Mouse (Mus musculus) liver, embryonic 13.5 days (tissue): ENCODE data around the gene Mrpl42. TPM values are rescaled to one million over a fixed set of nuclear protein-coding genes. Genes with fewer than 3 reads are reported as not detected.

Experiments
- ATAC-seq: fragments of 200-750 bp; cut with Nextera tagmentation; 2 replicates; pipeline ENCODE4 v1.8.0; 2017; ENCODE audit warnings: low read depth, mild to moderate bottlenecking, moderate number of reproducible peaks, moderate library complexity
- DNase-seq: peaks from one replicate; pipeline ENCODE4 v3.0.0; 2022
- H3K27ac ChIP-seq: fragments of 300-500 bp; sonication (generic); 2 replicates; pipeline ENCODE4 v1.5.1; 2015; ENCODE audit warnings: moderate library complexity, mild to moderate bottlenecking, inconsistent platforms
- H3K27me3 ChIP-seq: fragments of 300-500 bp; sonication (generic); 2 replicates; pipeline ENCODE4 v1.6.1; 2015; ENCODE audit warnings: mild to moderate bottlenecking, inconsistent platforms
- H3K36me3 ChIP-seq: fragments of 300-500 bp; sonication (generic); 2 replicates; pipeline ENCODE4 v1.6.1; 2015; ENCODE audit warnings: mild to moderate bottlenecking, inconsistent platforms
- H3K4me1 ChIP-seq: fragments of 300-500 bp; sonication (generic); replicated peaks from 2 replicates; pipeline ENCODE4 v1.6.1; 2015; ENCODE audit warnings: inconsistent platforms
- H3K4me2 ChIP-seq: fragments of 300-500 bp; sonication (generic); 2 replicates; pipeline ENCODE4 v1.6.1; 2015; ENCODE audit warnings: inconsistent platforms, mild to moderate bottlenecking, moderate library complexity
- H3K4me3 ChIP-seq: fragments of 300-500 bp; sonication (generic); replicated peaks from 2 replicates; pipeline ENCODE4 v1.5.1; 2015; ENCODE audit warnings: mild to moderate bottlenecking, inconsistent platforms
- H3K9ac ChIP-seq: fragments of 300-500 bp; sonication (generic); 2 replicates; pipeline ENCODE4 v1.6.1; 2015; ENCODE audit warnings: mild to moderate bottlenecking, inconsistent platforms
- H3K9me3 ChIP-seq: fragments of 300-500 bp; sonication (generic); replicated peaks from 2 replicates; pipeline ENCODE4 v1.6.1; 2016; ENCODE audit warnings: inconsistent platforms
- WGBS: fragments of 180-500 bp; shearing (Covaris S2); methylation state at CpG from one replicate; pipeline ENCODE4 v1.1.7; 2015; ENCODE audit not compliant: insufficient replicate concordance; 5-methylcytosine and 5-hydroxymethylcytosine counted together
- polyA plus RNA-seq: library from polyadenylated mRNA; unstranded; fragments of >200 nt; fragmentation: Nextera tagmentation; extraction: Ambion mirVana; gene quantifications from 2 replicates; pipeline ENCODE4 v1.2.1, GENCODE M21; 2015

Mrpl42 gene
- polyA plus RNA-seq, 1 experiment from 2014 or later = 255 TPM

DNA sequence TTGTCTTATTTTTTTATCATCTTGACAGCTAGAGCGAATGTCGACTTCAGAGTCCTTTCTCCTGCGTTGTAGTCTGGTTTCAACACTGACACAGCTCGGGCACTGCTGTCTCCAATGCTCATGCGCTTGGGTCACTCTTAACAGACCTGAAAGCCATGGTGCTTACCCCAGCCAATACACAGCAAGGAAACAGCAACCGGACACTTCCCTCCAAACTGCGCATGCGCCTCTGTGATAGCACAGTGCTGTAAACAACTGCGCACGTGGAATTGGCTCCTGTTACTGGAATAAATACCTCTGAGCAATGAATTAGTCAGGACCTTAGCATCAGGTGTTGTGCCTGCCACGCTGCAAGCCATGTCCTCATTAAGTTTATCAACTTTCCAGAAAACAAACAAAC lies 24.2 kb downstream of the Mrpl42 start:
- no peak for DNase-seq
- H3K9ac ChIP-seq = no peak overlapping the region
- no peaks in the 10 kb centered on the region for H3K27me3 ChIP-seq
- H3K36me3 ChIP-seq = peaks cover 17% of the 10 kb centered on the region; the same call in 1 of the 2 replicates
- H3K9me3 ChIP-seq = no peaks in the 10 kb centered on the region
- no peak overlapping the region for H3K4me2 ChIP-seq
- WGBS = 72% methylated on average over 11 of the region's 11 CpGs
- no peaks in the 10 kb centered on the region for H3K4me1 ChIP-seq
- no peak for ATAC-seq
- H3K27ac ChIP-seq = no peak overlapping the region
- no peak overlapping the region for H3K4me3 ChIP-seq

DNA sequence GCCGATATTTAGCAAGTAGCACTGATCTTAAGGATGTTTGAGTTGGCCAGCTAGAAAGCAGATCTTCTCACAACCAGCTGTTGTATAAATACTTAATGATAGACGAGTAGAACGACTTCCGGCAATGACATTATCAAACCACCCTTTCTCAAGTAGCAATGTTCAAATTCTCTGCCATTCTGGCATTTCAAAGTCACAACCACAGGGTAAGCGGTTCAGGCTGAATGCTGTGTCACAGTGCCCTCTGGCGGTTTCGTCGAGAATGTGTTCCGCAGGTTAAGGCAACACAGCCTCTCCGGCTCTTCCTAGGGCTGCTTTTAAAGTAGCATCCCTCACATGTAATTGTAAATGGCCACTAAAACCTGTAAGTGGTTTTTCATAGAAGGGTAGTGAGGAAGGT lies 25.8 kb downstream of the Mrpl42 start:
- Histone ChIP-seq H3K27ac (no peak overlapping the region), H3K9me3 (no peaks in the 10 kb centered on the region), H3K4me3 (no peak overlapping the region), H3K27me3 (no peaks in the 10 kb centered on the region), H3K9ac (no peak overlapping the region), H3K4me2 (no peak overlapping the region), H3K4me1 (no peaks in the 10 kb centered on the region), H3K36me3 (peaks cover 11% of the 10 kb centered on the region; the same call in 1 of the 2 replicates)
- DNase-seq (peak; percentile 48), ATAC-seq (no peak)
- 13% methylated on average over 10 of the region's 10 CpGs for WGBS

DNA sequence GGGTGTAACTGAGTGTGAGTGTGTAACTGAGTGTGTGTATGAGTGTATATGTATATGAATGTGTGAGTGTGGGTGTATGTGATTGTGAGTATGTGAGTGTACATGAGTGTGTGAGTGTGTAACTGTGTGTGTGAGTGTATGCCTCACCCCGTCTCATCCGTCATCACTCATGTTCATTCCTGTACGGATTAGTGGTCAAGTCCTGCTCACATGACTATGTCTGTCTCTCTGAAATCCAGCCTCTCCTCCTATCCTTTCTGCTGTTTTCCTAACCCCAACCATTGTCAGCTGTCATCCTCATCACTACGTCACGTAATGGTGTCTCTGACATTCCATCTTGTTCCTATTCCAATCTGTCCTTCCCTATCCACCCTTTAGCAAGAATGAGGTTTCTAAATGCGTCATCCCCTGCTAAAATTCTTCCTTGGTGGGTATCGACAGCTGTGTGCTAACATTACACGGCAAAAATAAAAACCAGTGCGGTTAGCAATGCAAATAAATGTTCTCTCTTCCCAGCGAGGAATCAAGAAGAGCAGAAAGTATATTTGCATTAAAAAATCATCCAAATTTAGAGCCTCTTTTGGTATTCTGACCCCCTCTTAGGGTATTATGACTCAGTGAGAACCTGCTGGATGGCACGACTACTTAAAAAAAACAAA lies 29.7 kb downstream of the Mrpl42 start:
- ATAC-seq (no peak), DNase-seq (no peak)
- Histone ChIP-seq H3K9ac (no peak overlapping the region), H3K27me3 (no peaks in the 10 kb centered on the region), H3K4me3 (no peak overlapping the region), H3K36me3 (no peaks in the 10 kb centered on the region), H3K9me3 (no peaks in the 10 kb centered on the region), H3K4me1 (no peaks in the 10 kb centered on the region), H3K27ac (no peak overlapping the region), H3K4me2 (no peak overlapping the region)
- WGBS = 75% methylated on average over 11 of the region's 11 CpGs

- H3K36me3 ChIP-seq = no peaks in the 10 kb centered on the region
- whole genome bisulfite sequencing = 65% methylated on average over 3 of the region's 3 CpGs
- no peak for ATAC-seq
Measured at GRCm38 (mm10) chr10:95471186-95471585, 30.6 kb downstream of the Mrpl42 start.

DNA sequence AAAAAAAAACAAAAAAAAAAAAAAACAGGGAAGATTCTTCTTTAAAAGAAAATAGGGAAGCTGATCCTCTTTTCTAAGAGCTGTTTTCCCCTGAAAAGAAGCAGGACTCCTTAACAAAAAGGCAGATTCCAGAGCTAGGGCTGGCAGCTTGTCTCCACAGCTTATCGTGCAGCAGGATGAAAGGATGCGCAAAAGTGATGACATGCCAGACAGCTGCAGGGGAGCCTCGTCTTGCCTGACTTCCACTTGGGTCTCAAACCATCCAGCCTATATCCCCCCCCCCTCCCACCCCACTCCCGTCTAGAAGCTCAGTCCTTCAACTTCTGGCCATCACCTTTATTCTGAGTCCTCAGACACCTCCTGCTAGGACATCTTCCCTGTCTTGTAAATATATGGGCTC lies 32.8 kb downstream of the Mrpl42 start:
- no peak overlapping the region for H3K4me2 ChIP-seq
- H3K27ac ChIP-seq = no peak overlapping the region
- no peaks in the 10 kb centered on the region for H3K4me1 ChIP-seq
- no peak overlapping the region for H3K9ac ChIP-seq
- H3K9me3 ChIP-seq = no peaks in the 10 kb centered on the region
- no peaks in the 10 kb centered on the region for H3K36me3 ChIP-seq
- DNase-seq (no peak), ATAC-seq (no peak)
- 50% methylated on average over 4 of the region's 4 CpGs for WGBS
- H3K4me3 ChIP-seq = no peak overlapping the region
- no peaks in the 10 kb centered on the region for H3K27me3 ChIP-seq

More at GRCm38 (mm10) chr10:95471186-95471585, 30.6 kb downstream of the Mrpl42 start:
- Histone ChIP-seq H3K9me3 (no peaks in the 10 kb centered on the region), H3K4me3 (no peak overlapping the region), H3K4me2 (no peak overlapping the region), H3K27ac (no peak overlapping the region), H3K9ac (no peak overlapping the region), H3K4me1 (no peaks in the 10 kb centered on the region), H3K27me3 (no peaks in the 10 kb centered on the region)
- DNase-seq = no peak

GRCm38 (mm10) chr10:95465485-95465896 lies 36.2 kb downstream of the Mrpl42 start:
- Histone ChIP-seq H3K27ac (no peak overlapping the region), H3K4me2 (no peak overlapping the region), H3K9me3 (no peaks in the 10 kb centered on the region), H3K36me3 (no peaks in the 10 kb centered on the region), H3K27me3 (no peaks in the 10 kb centered on the region), H3K9ac (no peak overlapping the region), H3K4me3 (no peak overlapping the region), H3K4me1 (no peaks in the 10 kb centered on the region)
- ATAC-seq (no peak), DNase-seq (no peak)
- 32% methylated on average over 4 of the region's 4 CpGs for WGBS

- Histone ChIP-seq H3K9ac (no peak overlapping the region), H3K4me3 (no peak overlapping the region), H3K4me1 (no peaks in the 10 kb centered on the region), H3K27me3 (no peaks in the 10 kb centered on the region), H3K9me3 (no peaks in the 10 kb centered on the region), H3K4me2 (no peak overlapping the region), H3K36me3 (no peaks in the 10 kb centered on the region), H3K27ac (no peak overlapping the region)
- WGBS = 79% methylated on average over 6 of the region's 6 CpGs
- no peak for ATAC-seq
- DNase-seq = no peak
Measured at GRCm38 (mm10) chr10:95464527-95464926, 37.2 kb downstream of the Mrpl42 start.

DNA sequence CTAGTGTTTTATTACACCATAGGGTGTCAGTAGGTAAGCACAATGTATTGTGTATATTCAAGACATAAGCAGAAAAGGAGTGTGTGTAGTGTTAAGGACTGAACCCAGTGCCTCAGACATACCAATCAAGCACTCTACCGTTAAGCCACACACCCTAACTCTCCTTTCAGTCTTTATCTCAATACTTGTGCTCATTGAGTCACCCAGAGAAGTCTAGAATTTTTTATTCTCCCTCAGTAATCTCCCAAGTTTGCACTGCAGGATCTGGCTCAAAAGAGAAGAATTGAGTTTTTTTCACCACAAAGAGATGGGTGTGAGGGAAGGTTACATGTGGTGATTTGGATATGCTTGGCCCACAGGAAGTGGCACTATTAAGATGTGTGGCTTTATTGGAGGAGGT lies 39.5 kb downstream of the Mrpl42 start:
- ATAC-seq (no peak), DNase-seq (no peak)
- H3K9ac ChIP-seq = no peak overlapping the region
- no peaks in the 10 kb centered on the region for H3K9me3 ChIP-seq
- WGBS = 44% methylated on average over 1 of the region's 1 CpGs
- no peaks in the 10 kb centered on the region for H3K27me3 ChIP-seq
- no peak overlapping the region for H3K4me2 ChIP-seq
- H3K36me3 ChIP-seq = no peaks in the 10 kb centered on the region
- H3K4me3 ChIP-seq = no peak overlapping the region
- H3K27ac ChIP-seq = no peak overlapping the region
- no peaks in the 10 kb centered on the region for H3K4me1 ChIP-seq

DNA sequence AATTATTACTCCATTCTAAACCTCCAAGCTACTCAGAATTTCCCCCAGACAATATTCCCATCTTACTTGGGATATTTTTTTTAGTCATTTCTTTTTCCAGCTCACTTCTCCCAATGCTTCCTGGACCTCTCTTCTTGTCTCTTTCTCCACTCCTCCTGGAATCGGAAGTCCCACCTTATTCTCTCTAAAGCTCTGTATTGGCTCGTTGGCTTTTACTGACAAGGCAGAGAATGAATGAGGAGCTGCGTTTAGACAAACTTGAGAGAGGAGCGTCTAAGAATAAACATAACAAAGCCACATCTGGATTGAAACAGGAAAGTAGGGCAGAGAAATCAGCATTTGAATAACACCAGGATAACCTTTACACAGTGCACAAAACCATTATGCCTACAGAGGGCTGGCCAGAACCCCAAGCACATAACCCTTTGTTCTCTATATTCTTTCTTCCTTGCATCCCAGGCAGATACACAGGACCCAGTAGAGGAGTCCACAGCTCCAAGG lies 40.6 kb downstream of the Mrpl42 start:
- ATAC-seq (no peak), DNase-seq (no peak)
- no peaks in the 10 kb centered on the region for H3K36me3 ChIP-seq
- H3K27ac ChIP-seq = no peak overlapping the region
- H3K9me3 ChIP-seq = no peaks in the 10 kb centered on the region
- no peaks in the 10 kb centered on the region for H3K4me1 ChIP-seq
- WGBS = 66% methylated on average over 4 of the region's 4 CpGs
- no peak overlapping the region for H3K4me2 ChIP-seq
- no peak overlapping the region for H3K9ac ChIP-seq
- H3K4me3 ChIP-seq = no peak overlapping the region
- H3K27me3 ChIP-seq = no peaks in the 10 kb centered on the region

- 59% methylated on average over 9 of the region's 9 CpGs for WGBS
- ATAC-seq (no peak), DNase-seq (no peak)
- no peak overlapping the region for H3K27ac ChIP-seq
- no peak overlapping the region for H3K4me3 ChIP-seq
- H3K4me2 ChIP-seq = no peak overlapping the region
- no peaks in the 10 kb centered on the region for H3K27me3 ChIP-seq
- H3K9me3 ChIP-seq = no peaks in the 10 kb centered on the region
- H3K4me1 ChIP-seq = no peaks in the 10 kb centered on the region
- no peak overlapping the region for H3K9ac ChIP-seq
- no peaks in the 10 kb centered on the region for H3K36me3 ChIP-seq
Measured at GRCm38 (mm10) chr10:95458050-95458806, 43.5 kb downstream of the Mrpl42 start.

DNA sequence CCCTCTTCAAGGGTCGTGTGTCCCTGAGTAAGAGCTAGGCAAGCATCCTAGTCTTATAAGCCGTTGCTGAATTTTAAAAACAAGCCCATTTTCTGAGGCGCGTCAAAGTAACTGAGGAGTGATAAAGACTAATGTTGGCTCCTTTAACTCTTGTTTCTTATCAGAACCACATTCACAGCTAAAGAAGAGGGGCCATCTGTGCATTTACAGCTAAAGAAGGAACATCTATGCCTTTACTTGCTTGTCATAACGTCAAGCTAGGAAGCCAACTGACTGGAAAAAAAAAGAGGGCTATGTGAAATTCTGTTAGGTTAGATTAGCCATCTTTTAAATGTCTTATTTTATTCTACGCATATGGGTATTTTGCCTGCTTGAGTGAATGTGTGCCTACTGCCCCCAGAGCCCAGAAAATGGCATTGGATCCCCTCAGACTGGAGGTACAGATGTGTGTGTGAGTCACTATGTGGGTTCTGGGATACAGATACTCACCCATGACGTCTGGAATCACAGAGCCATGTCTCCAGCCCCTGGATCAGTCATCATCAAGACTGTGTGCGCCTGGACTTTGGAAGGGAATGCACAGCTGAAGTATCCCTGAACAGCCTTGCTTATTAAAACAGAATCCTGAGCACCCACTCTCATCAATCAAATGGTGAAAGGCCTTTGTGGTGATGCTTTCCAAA lies 44.2 kb downstream of the Mrpl42 start:
- Histone ChIP-seq H3K4me1 (no peaks in the 10 kb centered on the region), H3K4me3 (no peak overlapping the region), H3K27ac (no peak overlapping the region), H3K9ac (no peak overlapping the region), H3K4me2 (no peak overlapping the region), H3K27me3 (no peaks in the 10 kb centered on the region), H3K9me3 (no peaks in the 10 kb centered on the region), H3K36me3 (no peaks in the 10 kb centered on the region)
- DNase-seq (no peak), ATAC-seq (no peak)
- WGBS = 45% methylated on average over 8 of the region's 8 CpGs
